Comparison of ENCODE assay signal across 8 mouse cellular contexts in genomic region chr7:45062239-45062835, GRCm38 (mm10). TPM values are rescaled to one million over a fixed set of nuclear protein-coding genes. Genes with fewer than 3 reads are reported as not detected.
A peak's percentile ranks its signal among the peaks of the same experiment; 100 is the strongest.
DNase-seq lines count a peak whose midpoint lies in the region; ATAC-seq and TF ChIP-seq lines count a peak whose summit lies in the region.

Gene Nosip, plus strand, starts transcription at chr7:45062429.
Gene Prrg2, minus strand, starts transcription at chr7:45062677.

- H3K27me3 ChIP-seq in hindbrain, embryonic 10.5 days (ENCODE audit: insufficient read depth, poor library complexity, severe bottlenecking): no peaks in the 10 kb centered on the region
- H3K27me3 ChIP-seq in lung, postnatal 0 days (replicated peaks; ENCODE audit: insufficient read depth, low read length): no peaks in the 10 kb centered on the region

- H3K27ac ChIP-seq in hindbrain, embryonic 10.5 days: peak within 1 kb of the TSS; percentile 91
- peak within 1 kb of the TSS; percentile 90 for H3K27ac ChIP-seq in lung, postnatal 0 days (ENCODE audit: low read length)

- peak; percentile 97 for DNase-seq in MN1 (ENCODE audit: low spot score)
- DNase-seq in cerebellum, adult 9-10 months: peak; percentile 97
- DNase-seq in hindbrain, embryonic 10.5 days (ENCODE audit: low spot score): peak; percentile 96
- DNase-seq in layer of hippocampus, adult 9-11 months: peak; percentile 95
- DNase-seq in lung, postnatal 0 days (ENCODE audit: low spot score): peak; percentile 99
- peak; percentile 94 for DNase-seq in ovary, postnatal 14 days (ENCODE audit: low spot score)
- DNase-seq in thymus, postnatal 14 days: peak; percentile 95

- peak; percentile 91 for ATAC-seq in frontal cortex, adult (ENCODE audit: low TSS enrichment)
- ATAC-seq in lung, postnatal 0 days: peak; percentile 93

- peak; percentile 29 for TF ChIP-seq CTCF in lung, postnatal 0 days (IDR thresholded peaks at IDR 0.05)

- H3K4me3 ChIP-seq in hindbrain, embryonic 10.5 days: peak within 1 kb of the TSS; percentile 71
- H3K4me3 ChIP-seq in lung, postnatal 0 days (ENCODE audit: low read depth, low read length): peak within 1 kb of the TSS; percentile 63

- peak within 1 kb of the TSS; percentile 53 for H3K9ac ChIP-seq in lung, postnatal 0 days (replicated peaks; ENCODE audit: low read depth)

- H3K4me1 ChIP-seq in hindbrain, embryonic 10.5 days (replicated peaks): peaks cover 46% of the 10 kb centered on the region
- H3K4me1 ChIP-seq in lung, postnatal 0 days (ENCODE audit: insufficient read depth, low read depth, low read length): no peaks in the 10 kb centered on the region; the same call in 1 of the 2 replicates

- no peaks in the 10 kb centered on the region for H3K9me3 ChIP-seq in hindbrain, embryonic 10.5 days
- no peaks in the 10 kb centered on the region for H3K9me3 ChIP-seq in lung, postnatal 0 days (ENCODE audit: low read length)

- WGBS in hindbrain, embryonic 10.5 days: under 1% methylated on average over 31 of the region's 31 CpGs
- under 1% methylated on average over 31 of the region's 31 CpGs for whole genome bisulfite sequencing in lung, postnatal 0 days

- no peaks in the 10 kb centered on the region for H3K36me3 ChIP-seq in hindbrain, embryonic 10.5 days
- 0 out of 2 replicates have a peak, but pooled peaks cover 4% of the 10 kb centered on the region for H3K36me3 ChIP-seq in lung, postnatal 0 days (ENCODE audit: insufficient read depth, low read length)

- peak within 1 kb of the TSS; percentile 64 for H3K4me2 ChIP-seq in lung, postnatal 0 days (replicated peaks; ENCODE audit: low read depth, low read length)

- no peak; the same call in 1 of the 2 replicates for TF ChIP-seq EP300 in lung, postnatal 0 days (IDR thresholded peaks at IDR 0.05)

RNA-seq across cellular contexts. Expression of gene Nosip, which starts in this region (rescaled TPM):
- 67.8 and 70.7 TPM in 2 replicates for polyA plus RNA-seq in hindbrain, embryonic 10.5 days (2016; fragmentation: Nextera tagmentation; extraction: Ambion mirVana)
- 54.6 and 62.8 TPM in 2 replicates for polyA plus RNA-seq in lung, postnatal 0 days (2015; fragmentation: Nextera tagmentation; extraction: Ambion mirVana)

RNA-seq across cellular contexts. Expression of gene Prrg2, which starts in this region (rescaled TPM):
- polyA plus RNA-seq in hindbrain, embryonic 10.5 days (2016; fragmentation: Nextera tagmentation; extraction: Ambion mirVana): 16.9 and 18.6 TPM in 2 replicates
- 36.8 and 40.8 TPM in 2 replicates for polyA plus RNA-seq in lung, postnatal 0 days (2015; fragmentation: Nextera tagmentation; extraction: Ambion mirVana)

Comparison
In these comparisons a context has a peak if more than half of its experiments do, and no peak if none do; other contexts are left out.
1. Peak in every context shown above with its lines: DNase-seq, ATAC-seq, H3K4me3 ChIP-seq and H3K27ac ChIP-seq.